Mouse (Mus musculus) v-Abl transformed pro-B cells (cell line): Measurements from ENCODE around the gene Sprtn.

Source experiments
- in situ Hi-C, 2 experiments: fragments of 400-800 bp; cut with MboI; formaldehyde crosslinking; loops; one replicate each; pipeline ENCODE4 v1.15.1; 2025; ENCODE audit not compliant: unreplicated experiment in 2 of 2

The Sprtn gene

DNA sequence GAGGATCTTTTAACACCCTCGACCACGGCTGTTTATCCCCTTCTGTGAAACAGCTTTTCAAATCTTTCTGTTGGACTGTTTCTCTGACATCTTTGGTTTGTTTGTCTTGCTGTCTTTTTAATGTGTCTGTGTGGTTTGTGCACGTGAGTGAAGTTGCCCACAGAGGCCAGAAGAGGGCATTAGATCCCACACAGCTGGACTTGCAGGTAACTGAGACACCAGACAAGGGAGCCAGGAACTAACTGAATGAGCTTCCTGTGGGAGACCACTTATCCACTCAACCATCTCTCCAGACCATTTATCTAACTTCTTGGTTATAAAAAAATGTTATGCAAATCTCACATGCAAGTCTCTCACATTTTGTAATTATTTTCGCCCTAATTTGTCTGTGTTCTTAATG lies 33.0 kb downstream of the Sprtn start:
- in situ Hi-C loops, result loop anchor here in 1 of 2 experiments (10.0 to 25.0 kb wide), 3 partner anchors 1532 to 2007 kb away; partner anchors contain the start of gene Tomm20

DNA sequence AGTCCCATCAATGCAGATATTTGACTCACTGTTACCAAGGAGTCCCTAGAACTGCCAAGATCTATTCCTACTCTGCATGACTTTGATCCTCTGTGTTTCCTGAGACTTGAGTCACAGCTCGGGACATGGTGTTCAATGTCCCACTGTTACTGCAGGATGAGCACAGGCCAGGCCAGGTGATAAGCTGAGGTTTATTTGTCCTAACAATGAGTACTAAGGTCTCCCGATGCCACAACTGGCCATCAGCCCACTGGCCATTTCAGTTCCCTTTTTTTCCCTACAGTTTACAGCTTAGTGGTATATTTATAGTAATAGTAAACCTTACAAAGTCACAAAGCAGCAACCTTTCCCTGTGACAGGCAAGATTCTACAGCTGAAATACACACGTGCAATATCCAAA lies 34.7 kb downstream of the Sprtn start:
- in situ Hi-C loops, result loop anchor here in 1 of 2 experiments (10.0 to 25.0 kb wide), 3 partner anchors 1530 to 2005 kb away; partner anchors contain the start of gene Tomm20

DNA sequence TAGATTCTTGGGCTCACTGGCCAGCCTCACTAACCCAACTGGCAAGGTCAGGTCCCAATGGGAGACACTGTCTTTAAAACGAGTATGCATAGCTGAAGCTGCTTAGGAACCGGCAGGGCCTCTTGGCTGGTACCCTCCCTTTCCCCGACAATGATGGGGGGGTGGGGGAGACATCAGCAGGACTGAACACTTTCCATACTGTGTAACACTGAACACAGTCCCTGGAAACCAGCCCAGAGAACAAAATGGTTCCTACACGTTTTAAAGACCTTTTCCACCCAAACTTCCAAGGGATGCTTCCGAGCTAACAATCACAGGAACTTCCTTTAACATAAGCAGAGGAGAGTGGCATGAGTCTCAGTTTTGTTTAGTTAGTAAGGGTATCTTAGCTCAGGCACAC lies 37.4 kb downstream of the Sprtn start:
- in situ Hi-C loops, result loop anchor here in 1 of 2 experiments (10.0 to 25.0 kb wide), 3 partner anchors 1527 to 2002 kb away; partner anchors contain the start of gene Tomm20

DNA sequence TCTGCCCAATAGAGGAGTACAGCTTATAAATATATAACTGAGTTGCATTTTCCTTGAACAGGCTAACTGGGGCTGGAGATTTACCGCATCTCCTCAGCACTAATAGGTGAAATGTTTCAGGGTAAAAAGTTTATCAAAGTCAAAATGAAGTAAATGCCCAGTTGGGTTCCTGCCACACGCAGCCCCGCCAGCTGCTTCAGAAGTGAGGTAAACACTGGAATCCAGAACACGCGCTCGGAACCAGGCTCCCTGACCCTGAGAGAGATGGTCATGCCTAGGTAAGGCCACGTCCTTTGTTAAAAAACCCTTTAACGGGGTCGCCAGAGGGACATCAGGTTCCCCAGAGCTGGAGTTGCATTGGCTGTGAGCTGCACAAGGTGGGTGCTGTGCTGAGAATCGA lies 39.0 kb downstream of the Sprtn start:
- in situ Hi-C loops, result loop anchor here in 1 of 2 experiments (10.0 to 25.0 kb wide), 3 partner anchors 1526 to 2001 kb away; partner anchors contain the start of gene Tomm20

DNA sequence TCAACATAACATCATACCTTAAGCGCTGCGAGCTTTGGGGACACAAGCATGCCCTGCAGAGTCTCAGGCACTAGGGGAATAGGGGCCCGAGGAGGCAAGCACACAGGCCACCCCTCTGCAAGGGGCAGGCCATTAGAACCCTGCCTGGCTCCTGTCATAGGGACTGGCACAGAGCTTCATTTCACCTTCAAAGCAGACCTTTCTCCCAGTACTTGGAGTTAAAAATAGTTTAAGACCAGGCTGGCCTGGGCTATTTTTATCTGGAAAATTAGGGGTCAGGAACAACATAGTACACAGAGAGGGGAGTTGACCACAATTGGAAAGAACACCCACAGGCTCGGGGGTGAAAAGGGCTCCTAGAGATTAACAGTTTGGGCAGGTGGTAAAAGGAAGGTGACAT lies 39.6 kb downstream of the Sprtn start:
- in situ Hi-C loops, result loop anchor here in 1 of 2 experiments (10.0 to 25.0 kb wide), 3 partner anchors 1525 to 2000 kb away; partner anchors contain the start of gene Tomm20

DNA sequence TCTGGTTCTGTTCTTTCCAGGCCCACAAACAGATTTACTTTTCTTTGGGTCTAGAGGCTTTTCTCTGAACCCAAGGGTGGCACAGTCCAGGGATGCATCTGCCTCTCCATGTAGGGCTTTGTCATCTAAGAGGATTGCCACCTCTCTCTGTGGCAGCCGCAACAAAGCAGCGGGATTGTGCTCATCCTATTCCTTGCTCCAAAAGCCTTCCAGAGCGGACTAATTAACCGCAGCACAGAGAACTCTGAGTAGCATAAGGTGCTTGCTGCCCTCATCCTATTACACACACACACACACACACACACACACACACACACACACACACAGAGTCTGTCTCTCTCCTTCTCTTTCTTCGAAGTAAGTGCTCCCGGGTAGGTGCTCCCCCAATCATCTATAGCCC lies 46.1 kb downstream of the Sprtn start:
- in situ Hi-C loops, result loop anchor here in 1 of 2 experiments (25.0 kb wide), 2 partner anchors 1518 to 1994 kb away; partner anchors contain the start of gene Tomm20

DNA sequence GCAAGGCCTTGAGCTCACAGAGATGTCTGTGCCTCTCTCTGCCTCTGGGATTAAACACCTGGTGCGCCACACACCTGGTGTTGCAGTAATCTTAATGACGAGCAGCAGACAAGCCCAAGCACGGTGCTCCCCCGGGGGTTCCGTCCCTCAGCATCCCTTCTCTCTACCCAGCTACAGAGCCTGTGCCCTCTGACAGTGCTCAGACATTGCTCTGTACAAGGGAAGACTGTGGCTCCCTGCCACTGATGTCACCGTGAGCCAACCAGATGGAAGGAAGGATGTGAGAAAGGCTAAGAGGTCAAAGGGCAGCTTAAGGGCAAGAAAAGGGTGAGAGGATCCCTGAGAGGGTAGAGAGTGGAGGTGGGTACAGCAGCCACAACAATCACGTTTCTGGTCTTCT lies 46.7 kb downstream of the Sprtn start:
- in situ Hi-C loops, result loop anchor here in 1 of 2 experiments (25.0 kb wide), 2 partner anchors 1518 to 1993 kb away; partner anchors contain the start of gene Tomm20

DNA sequence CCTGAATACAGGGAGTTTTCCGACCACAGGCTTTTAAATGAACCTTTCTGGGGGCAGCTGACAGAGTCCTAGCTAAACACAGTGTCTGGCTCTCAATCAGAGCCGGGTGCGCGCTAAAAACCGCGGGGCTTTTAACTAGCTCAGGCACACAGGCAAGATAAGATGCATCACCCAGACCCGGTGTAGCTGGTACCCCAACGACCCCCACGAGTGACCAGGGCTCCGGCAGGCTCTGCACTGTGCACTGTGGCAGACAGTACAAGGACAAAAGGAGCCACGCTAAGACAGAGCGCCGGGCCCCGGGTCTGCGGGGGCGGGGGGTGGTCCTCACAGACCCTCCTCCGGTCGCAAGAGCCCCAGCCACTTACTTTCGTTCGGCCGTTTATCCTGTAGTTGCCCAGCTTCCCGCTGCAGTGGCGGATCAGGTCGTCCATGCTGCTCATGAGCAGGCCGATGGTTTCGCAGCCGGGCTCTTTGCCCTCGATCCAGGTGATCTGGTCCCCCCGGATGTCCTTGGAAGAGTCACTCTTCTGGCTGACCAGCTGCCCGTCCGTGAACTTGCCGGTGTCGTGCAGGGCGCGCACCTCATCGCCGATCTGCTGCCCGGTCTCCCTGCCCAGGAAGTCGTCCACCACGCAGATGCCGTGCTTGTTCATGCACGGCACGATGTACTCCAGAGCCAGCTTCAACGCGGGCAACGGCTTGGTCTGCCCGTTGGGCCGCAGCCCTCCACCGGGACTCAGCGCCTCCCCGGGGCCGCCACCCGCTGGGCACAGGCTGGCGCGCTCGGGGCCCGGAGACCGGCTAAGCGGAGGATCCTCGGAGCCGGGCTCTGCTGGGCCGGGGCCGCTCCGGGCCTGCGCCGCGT lies 50.4 kb downstream of the Sprtn start:
- in situ Hi-C loops, result loop anchor here in 1 of 2 experiments (25.0 kb wide), 2 partner anchors 1514 to 1989 kb away; partner anchors contain the start of gene Tomm20

DNA sequence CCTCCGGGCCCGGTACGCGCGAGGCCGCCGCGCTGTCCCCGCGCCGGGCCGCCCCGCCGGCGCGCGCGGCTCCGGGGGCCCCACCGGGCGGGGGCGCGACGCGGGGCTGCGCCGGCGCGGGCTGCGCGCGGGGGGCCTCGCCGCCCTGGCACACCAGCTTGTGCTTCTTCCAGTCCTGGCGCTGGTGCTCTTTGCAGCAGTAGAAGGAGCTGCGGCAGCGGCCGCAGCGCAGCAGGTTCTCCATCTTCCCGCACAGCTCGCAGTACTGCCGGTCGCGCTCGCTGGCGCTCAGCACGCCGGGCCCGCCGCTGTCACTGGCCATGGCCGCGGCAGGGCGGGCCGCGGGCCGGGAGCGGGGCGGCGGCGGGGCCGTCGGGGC lies 51.0 kb downstream of the Sprtn start:
- in situ Hi-C loops, result loop anchor here in 1 of 2 experiments (25.0 kb wide), 2 partner anchors 1514 to 1989 kb away; partner anchors contain the start of gene Tomm20

DNA sequence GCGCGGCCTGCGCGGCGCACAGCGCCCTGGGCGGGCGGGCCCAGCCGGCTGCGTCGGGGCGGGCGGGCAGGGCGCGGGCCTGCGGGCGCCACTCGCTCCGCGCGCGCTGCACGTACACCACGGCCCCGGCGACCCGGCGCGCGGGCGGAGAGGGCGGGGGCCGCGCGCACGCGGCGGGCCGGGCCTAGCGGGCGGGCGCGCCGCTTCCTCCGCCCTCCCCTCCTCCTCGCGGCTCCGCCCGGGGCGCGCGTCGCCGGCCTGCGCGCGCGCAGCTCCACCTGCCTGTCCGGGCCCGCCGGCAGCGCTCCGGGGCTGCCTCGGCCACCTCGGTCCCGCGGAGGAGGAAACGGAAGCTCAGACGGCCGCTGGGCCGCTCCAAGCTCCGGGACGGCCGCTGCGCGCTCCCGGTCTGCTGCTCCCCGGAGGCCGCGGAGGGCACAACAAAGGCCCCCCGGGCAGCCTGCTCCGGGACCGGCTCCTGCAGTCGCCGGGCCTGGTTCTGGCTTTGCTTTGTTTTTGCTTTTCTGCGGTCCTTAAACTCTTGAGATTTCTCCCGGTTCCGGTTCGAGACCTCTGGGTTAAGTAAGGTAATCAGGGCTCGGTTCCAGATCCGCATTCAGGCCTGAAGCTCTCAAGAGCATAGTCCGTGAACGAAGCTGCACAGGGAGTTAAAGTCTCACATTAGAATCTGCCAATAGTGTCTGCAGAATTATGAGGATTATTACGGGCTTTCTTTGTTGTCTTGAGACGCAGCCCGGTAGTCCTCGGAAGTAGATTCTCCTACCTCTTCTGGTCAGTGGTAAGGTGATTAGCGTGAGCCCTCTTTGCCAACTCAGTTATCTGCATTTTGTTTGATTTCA lies 51.8 kb downstream of the Sprtn start, which contains the start of gene Egln1:
Gene Egln1 (minus strand): TSS at position 116 of the 860 bp plus-strand sequence.
- in situ Hi-C loops, result loop anchor here (5.0 to 25.0 kb wide), 5 partner anchors 52 to 1988 kb away; partner anchors contain the start of genes Exoc8 (in 2 of the 2), Sprtn (in 2 of the 2), Tomm20 (in 1 of the 2) and Tsnax (in 1 of the 2)

DNA sequence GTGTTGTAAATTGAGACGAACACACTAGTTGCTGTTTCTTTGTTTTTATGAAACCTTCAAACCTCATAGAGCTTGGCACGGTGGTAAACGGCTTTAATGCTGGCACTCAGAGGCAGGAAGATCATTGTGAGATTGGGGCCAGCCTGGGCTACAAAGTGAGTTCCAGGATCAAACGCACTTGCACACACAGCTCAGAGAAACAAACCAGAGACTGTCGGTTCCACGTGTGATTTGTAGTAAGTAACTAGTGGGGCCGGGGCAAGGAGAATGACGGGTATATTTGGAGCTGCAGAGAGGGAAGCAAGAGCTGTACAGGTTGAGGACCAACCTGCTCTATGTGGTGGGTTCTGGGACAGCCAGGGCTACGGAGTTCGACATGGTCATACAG lies 52.4 kb downstream of the Sprtn start:
- in situ Hi-C loops, result loop anchor here (5.0 to 10.0 kb wide), 3 partner anchors 53 to 67 kb away; partner anchors contain the start of genes Exoc8 (in 2 of the 2), Sprtn (in 2 of the 2) and Tsnax (in 1 of the 2)

DNA sequence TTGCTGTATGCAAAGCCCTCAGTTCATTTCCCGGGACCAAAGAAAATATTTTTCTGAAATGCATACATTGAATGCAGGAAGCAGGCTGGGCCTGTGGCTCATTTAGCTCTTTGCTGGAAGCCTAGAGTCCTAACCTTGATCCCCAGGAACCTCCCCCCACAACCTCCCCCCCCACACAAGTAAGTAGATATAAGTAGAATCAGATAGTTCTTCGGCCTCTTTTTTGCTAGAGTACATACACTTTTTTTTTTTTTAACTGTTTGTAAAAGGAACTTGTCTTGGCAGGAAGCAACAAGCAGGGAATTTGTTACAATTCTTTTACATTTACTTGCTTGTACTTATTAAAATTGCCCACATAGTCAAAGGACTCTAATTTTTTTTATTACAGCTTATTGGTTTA lies 53.2 kb downstream of the Sprtn start:
- in situ Hi-C loops, result loop anchor here (5.0 to 10.0 kb wide), 3 partner anchors 54 to 66 kb away; partner anchors contain the start of genes Exoc8 (in 2 of the 2), Sprtn (in 2 of the 2) and Tsnax (in 1 of the 2)

DNA sequence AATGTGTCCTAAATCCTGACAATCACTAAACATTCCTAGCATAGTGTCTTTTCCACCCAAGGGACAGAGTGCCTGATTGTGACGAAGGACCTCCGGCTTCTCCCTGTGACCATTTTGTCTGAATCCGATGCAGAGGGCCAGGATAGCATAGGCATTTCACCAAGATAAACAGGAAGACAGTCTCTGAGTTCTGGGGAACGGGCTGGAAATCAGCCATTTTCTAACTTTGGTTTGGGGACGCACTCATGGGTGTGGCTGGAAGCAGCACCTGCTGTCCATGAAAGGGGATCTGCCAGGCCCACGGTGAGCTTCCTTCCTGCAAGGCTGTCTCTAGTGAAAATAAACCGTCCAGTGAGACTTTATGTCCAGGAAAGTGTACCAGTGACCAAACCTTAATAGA lies 55.5 kb downstream of the Sprtn start:
- in situ Hi-C loops, result loop anchor here (5.0 to 10.0 kb wide), 3 partner anchors 56 to 64 kb away; partner anchors contain the start of genes Exoc8 (in 2 of the 2), Sprtn (in 2 of the 2) and Tsnax (in 1 of the 2)

DNA sequence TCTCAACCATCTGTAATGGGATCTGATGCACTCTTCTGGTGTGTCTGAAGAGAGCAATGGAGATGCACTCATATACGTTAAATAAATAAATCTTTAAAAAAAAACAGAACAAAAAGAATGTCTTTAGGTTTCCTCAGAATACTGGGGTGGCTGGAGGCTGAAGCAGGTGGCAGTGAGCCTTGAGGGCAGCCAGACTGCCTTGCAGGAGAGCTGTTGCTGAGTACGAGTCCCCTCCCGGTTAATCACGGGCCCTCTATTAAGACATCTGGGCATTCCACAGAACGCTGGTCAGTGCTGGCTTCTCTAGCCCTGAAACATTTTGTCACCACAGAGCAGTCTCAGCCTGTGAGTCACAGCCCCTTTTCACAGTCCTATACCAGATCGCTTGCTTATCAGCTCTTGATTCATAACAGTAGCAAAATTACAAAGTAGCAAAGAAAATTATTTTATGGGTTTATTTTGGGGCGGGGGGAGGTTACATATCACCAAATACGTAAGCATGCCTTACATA lies 56.9 kb downstream of the Sprtn start:
- in situ Hi-C loops, result loop anchor here (5.0 to 10.0 kb wide), 3 partner anchors 57 to 63 kb away; partner anchors contain the start of genes Exoc8 (in 2 of the 2), Sprtn (in 2 of the 2) and Tsnax (in 1 of the 2)
